Mouse (Mus musculus) left cerebral cortex, postnatal 10 days (tissue): Measurements from ENCODE around the gene Cmc2. TPM values are rescaled to one million over a fixed set of nuclear protein-coding genes. Genes with fewer than 3 reads are reported as not detected.
A peak's percentile ranks its signal among the peaks of the same experiment; 100 is the strongest.

Experiments used
- DNase-seq, 2 experiments: peaks; one replicate each; pipeline ENCODE4 v3.0.0; 2021 to 2022; ENCODE audit warnings: low spot score in 2 of 2, mixed read lengths in 1 of 2; ENCODE audit errors: extremely low spot score in 1 of 2
- intact Hi-C: fragments of 180-260 bp; cut with DNase I; formaldehyde crosslinking; loops from one replicate; pipeline ENCODE4 v1.15.1; 2025
- total RNA-seq, 2 experiments: library from RNA; stranded (reverse); gene quantifications; 2 replicates each; pipeline ENCODE4 v1.2.3; 2021

Gene Cmc2
- total RNA-seq, 2 experiments from 2014 or later, result 10.0 to 11.3 TPM

- no peak for DNase-seq
- intact Hi-C loops, result no loop called here
Observed at GRCm38 (mm10) chr8:116923526-116923925, 2.3 kb upstream of the Cmc2 start.

- no peak for DNase-seq
- intact Hi-C loops, result no loop called here
Observed at GRCm38 (mm10) chr8:116922060-116922757, 954 bp upstream of the Cmc2 start.

- DNase-seq, result no peak
- intact Hi-C loops, result no loop called here
Observed at GRCm38 (mm10) chr8:116921005-116921336, 284 bp downstream of the Cmc2 start.

- intact Hi-C loops, result no loop called here
Observed at GRCm38 (mm10) chr8:116905836-116906235, 15.4 kb downstream of the Cmc2 start.

GRCm38 (mm10) chr8:116905252-116905651, 16.0 kb downstream of the Cmc2 start:
- DNase-seq, result no peak
- intact Hi-C loops, result no loop called here

More at GRCm38 (mm10) chr8:116905836-116906235, 15.4 kb downstream of the Cmc2 start:
- DNase-seq, result no peak

- intact Hi-C loops, result no loop called here
Observed at GRCm38 (mm10) chr8:116904736-116905135, 16.5 kb downstream of the Cmc2 start.

GRCm38 (mm10) chr8:116895521-116895920, 25.7 kb downstream of the Cmc2 start:
- DNase-seq, result no peak
- intact Hi-C loops, result no loop called here

More at GRCm38 (mm10) chr8:116904736-116905135, 16.5 kb downstream of the Cmc2 start:
- DNase-seq, result no peak

- intact Hi-C loops, result no loop called here
- no peak for DNase-seq
Observed at GRCm38 (mm10) chr8:116893938-116894337, 27.3 kb downstream of the Cmc2 start.

- no peak for DNase-seq
- intact Hi-C loops, result no loop called here
Observed at GRCm38 (mm10) chr8:116892636-116893035, 28.6 kb downstream of the Cmc2 start.

- no peak for DNase-seq
- intact Hi-C loops, result no loop called here
Observed at GRCm38 (mm10) chr8:116892130-116892529, 29.1 kb downstream of the Cmc2 start.

- no peak for DNase-seq
- intact Hi-C loops, result no loop called here
Observed at GRCm38 (mm10) chr8:116891446-116891845, 29.8 kb downstream of the Cmc2 start.

GRCm38 (mm10) chr8:116887813-116888212, 33.4 kb downstream of the Cmc2 start:
- DNase-seq, result no peak
- intact Hi-C loops, result no loop called here

- intact Hi-C loops, result no loop called here
- DNase-seq, result no peak
Observed at GRCm38 (mm10) chr8:116881396-116881795, 39.9 kb downstream of the Cmc2 start.

- no peak for DNase-seq
- intact Hi-C loops, result no loop called here
Observed at GRCm38 (mm10) chr8:116875798-116876450, 45.3 kb downstream of the Cmc2 start.

GRCm38 (mm10) chr8:116873986-116874385, 47.3 kb downstream of the Cmc2 start:
- no peak for DNase-seq
- intact Hi-C loops, result no loop called here

GRCm38 (mm10) chr8:116873586-116873985, 47.7 kb downstream of the Cmc2 start:
- no peak for DNase-seq
- intact Hi-C loops, result no loop called here

GRCm38 (mm10) chr8:116872761-116873342, 48.4 kb downstream of the Cmc2 start:
- no peak for DNase-seq
- intact Hi-C loops, result no loop called here

- peak; percentile 39 to 62 for DNase-seq
- intact Hi-C loops, result loop anchor here (5.0 kb wide), 1 partner anchor 386 kb away; no protein-coding TSS in a partner anchor
Observed at GRCm38 (mm10) chr8:116868699-116869098, 52.6 kb downstream of the Cmc2 start.

GRCm38 (mm10) chr8:116867321-116867720, 53.9 kb downstream of the Cmc2 start:
- DNase-seq, result no peak
- intact Hi-C loops, result loop anchor here (5.0 kb wide), 1 partner anchor 385 kb away; no protein-coding TSS in a partner anchor
